Mouse (Mus musculus) liver, adult 2 months (tissue): Measurements from ENCODE around the gene Lpin3. TPM values are rescaled to one million over a fixed set of nuclear protein-coding genes. Genes with fewer than 3 reads are reported as not detected.
A peak's percentile ranks its signal among the peaks of the same experiment; 100 is the strongest.

Experiments
- DNase-seq: peaks from one replicate; pipeline ENCODE4 v3.0.0-alpha.2; 2011; ENCODE audit warnings: low read depth, low spot score; ENCODE audit errors: extremely low read depth
- H3K27ac ChIP-seq: fragments of 200-500 bp; replicated peaks from 2 replicates; pipeline ENCODE4 v1.5.1; 2012; ENCODE audit warnings: low read depth, mild to moderate bottlenecking, control low read depth, inconsistent platforms, low read length; ENCODE audit not compliant: insufficient read depth
- H3K27me3 ChIP-seq: fragments of 200-500 bp; 2 replicates; pipeline ENCODE4 v1.6.1; 2012; ENCODE audit warnings: mild to moderate bottlenecking, moderate library complexity, low read length, inconsistent platforms; ENCODE audit not compliant: control insufficient read depth, insufficient read depth
- H3K36me3 ChIP-seq: fragments of 200-500 bp; 2 replicates; pipeline ENCODE4 v1.6.1; 2012; ENCODE audit warnings: low read length, inconsistent platforms; ENCODE audit not compliant: control insufficient read depth, insufficient read depth
- H3K4me1 ChIP-seq: fragments of 200-500 bp; 2 replicates; pipeline ENCODE4 v1.6.1; 2011; ENCODE audit warnings: low read length; ENCODE audit not compliant: control insufficient read depth, insufficient read depth
- H3K4me3 ChIP-seq: fragments of 200-500 bp; 2 replicates; pipeline ENCODE4 v1.5.1; 2011; ENCODE audit warnings: low read depth, mild to moderate bottlenecking, control low read depth, low read length, moderate library complexity; ENCODE audit not compliant: insufficient read depth
- H3K79me2 ChIP-seq: fragments of 200-500 bp; 2 replicates; pipeline ENCODE4 v1.6.1; 2012; ENCODE audit warnings: inconsistent platforms, mild to moderate bottlenecking, low read length, moderate library complexity; ENCODE audit not compliant: control insufficient read depth, insufficient read depth
- H3K9ac ChIP-seq: fragments of 200-500 bp; 2 replicates; pipeline ENCODE4 v1.6.1; 2012; ENCODE audit warnings: low read depth, mild to moderate bottlenecking, control low read depth, inconsistent platforms, low read length
- CTCF ChIP-seq: fragments of 200-500 bp; IDR thresholded peaks from 2 replicates; pipeline ENCODE4 v1.5.1; 2011; ENCODE audit warnings: low read depth, low read length, control low read depth
- POLR2A ChIP-seq: fragments of 200-500 bp; IDR thresholded peaks from 2 replicates; pipeline ENCODE4 v1.6.1; 2011; ENCODE audit warnings: low read length, control low read depth; ENCODE audit not compliant: insufficient read depth; ENCODE audit errors: extremely low read depth
- WGBS: fragments of 180-500 bp; shearing (Covaris S2); methylation state at CpG from one replicate; pipeline ENCODE4 v1.1.7; 2018; 5-methylcytosine and 5-hydroxymethylcytosine counted together
- polyA plus RNA-seq: library from polyadenylated mRNA; depleted of rRNA; stranded (reverse); fragments of >200 nt; gene quantifications from 2 replicates; pipeline ENCODE4 v1.2.3, GENCODE M21; 2012
- total RNA-seq: library from RNA; depleted of rRNA; stranded (reverse); fragments of >200 nt; gene quantifications from 2 replicates; pipeline ENCODE4 v1.2.3, GENCODE M21; 2014

Lpin3 gene
- total and polyA plus RNA-seq, 2 experiments, result 3.6 to 4.0 TPM

- no peaks in the 10 kb centered on the region for H3K27me3 ChIP-seq
- no peak for TF ChIP-seq POLR2A
- TF ChIP-seq CTCF, result no peak
- H3K4me3 ChIP-seq, result peak overlapping the region; percentile 55
- no peaks in the 10 kb centered on the region for H3K4me1 ChIP-seq
- no peaks in the 10 kb centered on the region for H3K36me3 ChIP-seq
- H3K79me2 ChIP-seq, result no peaks in the 10 kb centered on the region
- 3% methylated on average over 26 of the region's 26 CpGs for WGBS
- DNase-seq, result peak; percentile 72
- peak overlapping the region; percentile 43 for H3K9ac ChIP-seq
- H3K27ac ChIP-seq, result peak overlapping the region; percentile 5; the same call in 1 of the 2 replicates
Measured at GRCm38 (mm10) chr2:160887859-160888258, 7.4 kb downstream of the Lpin3 start.

- no peak overlapping the region for H3K9ac ChIP-seq
- no peak overlapping the region for H3K4me3 ChIP-seq
- H3K27me3 ChIP-seq, result no peaks in the 10 kb centered on the region
- WGBS, result 81% methylated on average over 5 of the region's 5 CpGs
- H3K79me2 ChIP-seq, result no peaks in the 10 kb centered on the region
- TF ChIP-seq CTCF (no peak), POLR2A (no peak)
- no peaks in the 10 kb centered on the region for H3K4me1 ChIP-seq
- no peak overlapping the region for H3K27ac ChIP-seq
- DNase-seq, result no peak
- H3K36me3 ChIP-seq, result peaks cover 2% of the 10 kb centered on the region; the same call in 1 of the 2 replicates
Measured at GRCm38 (mm10) chr2:160891045-160891444, 10.6 kb downstream of the Lpin3 start.

GRCm38 (mm10) chr2:160891697-160892096 lies 11.2 kb downstream of the Lpin3 start:
- Histone ChIP-seq H3K27ac (no peak overlapping the region), H3K79me2 (no peaks in the 10 kb centered on the region), H3K4me3 (no peak overlapping the region), H3K36me3 (peaks cover 2% of the 10 kb centered on the region; the same call in 1 of the 2 replicates), H3K4me1 (no peaks in the 10 kb centered on the region), H3K27me3 (no peaks in the 10 kb centered on the region), H3K9ac (no peak overlapping the region)
- no peak for TF ChIP-seq CTCF
- 89% methylated on average over 9 of the region's 9 CpGs for WGBS
- DNase-seq, result no peak

GRCm38 (mm10) chr2:160901656-160902412 lies 21.4 kb downstream of the Lpin3 start:
- no peak overlapping the region for H3K9ac ChIP-seq

GRCm38 (mm10) chr2:160905301-160905700 lies 24.8 kb downstream of the Lpin3 start:
- H3K4me3 ChIP-seq, result no peak overlapping the region
- H3K4me1 ChIP-seq, result no peaks in the 10 kb centered on the region
- no peak overlapping the region for H3K27ac ChIP-seq
- H3K79me2 ChIP-seq, result no peaks in the 10 kb centered on the region
- H3K36me3 ChIP-seq, result no peaks in the 10 kb centered on the region
- H3K9ac ChIP-seq, result no peak overlapping the region
- DNase-seq, result no peak
- H3K27me3 ChIP-seq, result no peaks in the 10 kb centered on the region
- WGBS, result 96% methylated on average over 12 of the region's 12 CpGs
- TF ChIP-seq POLR2A (no peak), CTCF (no peak)

More at GRCm38 (mm10) chr2:160901656-160902412, 21.4 kb downstream of the Lpin3 start:
- Histone ChIP-seq H3K27ac (no peak overlapping the region), H3K4me1 (no peaks in the 10 kb centered on the region), H3K4me3 (no peak overlapping the region), H3K27me3 (no peaks in the 10 kb centered on the region), H3K79me2 (no peaks in the 10 kb centered on the region), H3K36me3 (peaks cover 7% of the 10 kb centered on the region; the same call in 1 of the 2 replicates)
- no peak for DNase-seq
- 82% methylated on average over 7 of the region's 7 CpGs for WGBS
- TF ChIP-seq POLR2A (no peak), CTCF (no peak)

- Histone ChIP-seq H3K27me3 (no peaks in the 10 kb centered on the region), H3K9ac (no peak overlapping the region), H3K4me3 (no peak overlapping the region), H3K79me2 (no peaks in the 10 kb centered on the region), H3K4me1 (no peaks in the 10 kb centered on the region), H3K27ac (no peak overlapping the region), H3K36me3 (no peaks in the 10 kb centered on the region)
- no peak for DNase-seq
- TF ChIP-seq CTCF (no peak), POLR2A (no peak)
- 93% methylated on average over 5 of the region's 5 CpGs for WGBS
Measured at GRCm38 (mm10) chr2:160906101-160906500, 25.6 kb downstream of the Lpin3 start.
